Comparison of ENCODE assay signal across 10 mouse cellular contexts in the genomic region with DNA sequence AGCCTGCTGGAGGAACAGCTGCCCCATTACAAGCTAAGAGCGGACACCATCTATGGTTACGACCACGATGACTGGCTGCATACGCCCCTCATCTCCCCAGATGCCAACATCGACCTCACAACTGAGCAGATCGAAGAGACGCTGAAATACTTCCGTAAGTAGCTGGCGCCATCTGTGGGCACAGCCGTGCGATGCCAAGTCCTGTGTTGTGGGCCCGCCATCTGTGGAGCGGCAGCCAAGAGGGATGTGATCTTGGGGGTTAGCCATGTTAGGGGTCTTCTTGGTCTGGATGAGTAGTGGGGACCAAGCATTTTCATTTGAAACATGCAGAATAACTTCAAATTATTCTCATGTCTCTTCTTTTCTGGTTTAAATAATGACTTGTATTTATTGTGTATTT.
DNase-seq lines count a peak whose midpoint lies in the region; ATAC-seq and TF ChIP-seq lines count a peak whose summit lies in the region.
"Had no signal": no experiment of that assay in that cellular context is flagged by ENCODE, and none has a peak within 500 bp of the region (broad histone marks: within the 10 kb centered on the region; RNA-seq: fewer than 3 reads in every experiment).

No protein-coding gene starts in this region.

- no peak overlapping the region for H3K27ac ChIP-seq in hindbrain, postnatal 0 days
- no peak overlapping the region for H3K27ac ChIP-seq in hindbrain, embryonic 14.5 days
- no peak overlapping the region for H3K27ac ChIP-seq in midbrain, postnatal 0 days (ENCODE audit: low read depth, low read length)
- no peak overlapping the region for H3K27ac ChIP-seq in midbrain, embryonic 10.5 days (replicated peaks)
- peak overlapping the region; percentile 8; the same call in 1 of the 2 replicates for H3K27ac ChIP-seq in forebrain, embryonic 16.5 days (ENCODE audit: low read length)
- H3K27ac ChIP-seq: embryonic facial prominence, embryonic 13.5 days had no signal

- no peaks in the 10 kb centered on the region for H3K27me3 ChIP-seq in hindbrain, postnatal 0 days (ENCODE audit: insufficient read depth, low read length)
- H3K27me3 ChIP-seq in hindbrain, embryonic 14.5 days (ENCODE audit: control insufficient read depth, insufficient read depth, low read length): no peaks in the 10 kb centered on the region
- H3K27me3 ChIP-seq in midbrain, postnatal 0 days (ENCODE audit: insufficient read depth, low read length): no peaks in the 10 kb centered on the region
- H3K27me3 ChIP-seq in midbrain, embryonic 10.5 days (ENCODE audit: low read depth, poor library complexity, severe bottlenecking): no peaks in the 10 kb centered on the region
- no peaks in the 10 kb centered on the region for H3K27me3 ChIP-seq in forebrain, embryonic 16.5 days (replicated peaks; ENCODE audit: control insufficient read depth, insufficient read depth, low read length)
- H3K27me3 ChIP-seq: embryonic facial prominence, embryonic 13.5 days had no signal

- peak; percentile 67 for DNase-seq in hindbrain, postnatal 0 days (ENCODE audit: low spot score)
- no peak for DNase-seq in hindbrain, embryonic 14.5 days (ENCODE audit: low spot score)
- peak; percentile 64 for DNase-seq in midbrain, postnatal 0 days (ENCODE audit: low spot score)
- DNase-seq in midbrain, embryonic 10.5 days (ENCODE audit: low spot score): no peak
- peak; percentile 77 for DNase-seq in brain, adult 2 months (ENCODE audit: low read depth, low spot score)
- DNase-seq in spleen, postnatal 36 days (ENCODE audit: low spot score in 2 of 2): no peak
- no peak for DNase-seq in T-cell, adult 2 months (ENCODE audit: low spot score)

- 85% methylated on average over 13 of the region's 13 CpGs for WGBS in hindbrain, postnatal 0 days
- WGBS in hindbrain, embryonic 14.5 days: 93% methylated on average over 13 of the region's 13 CpGs
- 92% methylated on average over 13 of the region's 13 CpGs for WGBS in midbrain, postnatal 0 days
- WGBS in midbrain, embryonic 10.5 days: 93% methylated on average over 13 of the region's 13 CpGs
- 66% methylated on average over 13 of the region's 13 CpGs for WGBS in forebrain, embryonic 16.5 days

- no peak overlapping the region for H3K4me3 ChIP-seq in hindbrain, postnatal 0 days (ENCODE audit: low read length)
- H3K4me3 ChIP-seq in hindbrain, embryonic 14.5 days (replicated peaks; ENCODE audit: low read length): no peak overlapping the region
- no peak overlapping the region for H3K4me3 ChIP-seq in midbrain, postnatal 0 days (ENCODE audit: low read depth, low read length)
- no peak overlapping the region for H3K4me3 ChIP-seq in midbrain, embryonic 10.5 days
- no peak overlapping the region for H3K4me3 ChIP-seq in forebrain, embryonic 16.5 days (replicated peaks; ENCODE audit: low read length)
- H3K4me3 ChIP-seq: embryonic facial prominence, embryonic 13.5 days had no signal

- H3K4me1 ChIP-seq in hindbrain, postnatal 0 days (ENCODE audit: insufficient read depth, low read length): no peaks in the 10 kb centered on the region; the same call in 1 of the 2 replicates
- peaks cover 9% of the 10 kb centered on the region; the same call in 1 of the 2 replicates for H3K4me1 ChIP-seq in hindbrain, embryonic 14.5 days (replicated peaks; ENCODE audit: control insufficient read depth, insufficient read depth, low read length)
- H3K4me1 ChIP-seq in midbrain, postnatal 0 days (ENCODE audit: insufficient read depth, low read length): no peaks in the 10 kb centered on the region
- peaks cover 13% of the 10 kb centered on the region for H3K4me1 ChIP-seq in midbrain, embryonic 10.5 days
- H3K4me1 ChIP-seq in forebrain, embryonic 16.5 days (replicated peaks; ENCODE audit: control insufficient read depth, insufficient read depth, low read length): peaks cover 19% of the 10 kb centered on the region

- ATAC-seq in hindbrain, postnatal 0 days: peak; percentile 30; the same call in 1 of the 2 replicates
- no peak for ATAC-seq in hindbrain, embryonic 14.5 days (ENCODE audit: low FRiP score)
- no peak for ATAC-seq in midbrain, postnatal 0 days (ENCODE audit: low FRiP score)
- no peak; the same call in 1 of the 2 replicates for ATAC-seq in forebrain, embryonic 16.5 days

- H3K9me3 ChIP-seq in hindbrain, postnatal 0 days (ENCODE audit: low read length): no peaks in the 10 kb centered on the region
- H3K9me3 ChIP-seq in hindbrain, embryonic 14.5 days (ENCODE audit: control insufficient read depth, low read length): no peaks in the 10 kb centered on the region
- H3K9me3 ChIP-seq in midbrain, postnatal 0 days (ENCODE audit: low read length): no peaks in the 10 kb centered on the region
- no peaks in the 10 kb centered on the region for H3K9me3 ChIP-seq in midbrain, embryonic 10.5 days (replicated peaks)
- H3K9me3 ChIP-seq in forebrain, embryonic 16.5 days (ENCODE audit: control insufficient read depth, low read length): no peaks in the 10 kb centered on the region
- H3K9me3 ChIP-seq: embryonic facial prominence, embryonic 13.5 days had no signal

- peaks cover 7% of the 10 kb centered on the region; the same call in 1 of the 2 replicates for H3K36me3 ChIP-seq in hindbrain, postnatal 0 days (ENCODE audit: insufficient read depth, low read length)
- peaks cover 7% of the 10 kb centered on the region; the same call in 1 of the 2 replicates for H3K36me3 ChIP-seq in hindbrain, embryonic 14.5 days (replicated peaks; ENCODE audit: control insufficient read depth, insufficient read depth)
- no peaks in the 10 kb centered on the region for H3K36me3 ChIP-seq in midbrain, postnatal 0 days (ENCODE audit: insufficient read depth, low read length)
- peaks cover 57% of the 10 kb centered on the region for H3K36me3 ChIP-seq in midbrain, embryonic 10.5 days
- H3K36me3 ChIP-seq in forebrain, embryonic 16.5 days (ENCODE audit: control insufficient read depth, insufficient read depth): no peaks in the 10 kb centered on the region

- peak; percentile 50 for TF ChIP-seq CTCF in hindbrain, postnatal 0 days (IDR thresholded peaks at IDR 0.05; ENCODE audit: low read depth)
- TF ChIP-seq CTCF in midbrain, postnatal 0 days (IDR thresholded peaks at IDR 0.05): peak; percentile 47

- no peak overlapping the region for H3K4me2 ChIP-seq in hindbrain, postnatal 0 days (ENCODE audit: low read depth, low read length)
- no peak overlapping the region for H3K4me2 ChIP-seq in hindbrain, embryonic 14.5 days (replicated peaks)
- no peak overlapping the region for H3K4me2 ChIP-seq in midbrain, postnatal 0 days (ENCODE audit: low read depth, low read length, poor library complexity, severe bottlenecking)
- no peak overlapping the region for H3K4me2 ChIP-seq in forebrain, embryonic 16.5 days (ENCODE audit: low read length)
- H3K4me2 ChIP-seq: embryonic facial prominence, embryonic 13.5 days; liver, embryonic 11.5 days had no signal

- no peak overlapping the region for H3K9ac ChIP-seq in hindbrain, postnatal 0 days (replicated peaks; ENCODE audit: low read length)
- H3K9ac ChIP-seq in hindbrain, embryonic 14.5 days: no peak overlapping the region
- H3K9ac ChIP-seq in midbrain, postnatal 0 days (replicated peaks; ENCODE audit: low read length, poor library complexity, severe bottlenecking): no peak overlapping the region
- no peak overlapping the region for H3K9ac ChIP-seq in forebrain, embryonic 16.5 days (replicated peaks; ENCODE audit: low read depth, low read length)
- H3K9ac ChIP-seq: embryonic facial prominence, embryonic 13.5 days had no signal

Comparison
In these comparisons a context has a peak if more than half of its experiments do, and no peak if none do; other contexts are left out.
1. DNase-seq: peak in hindbrain, postnatal 0 days (single experiment), midbrain, postnatal 0 days (single experiment) and brain, adult 2 months (single experiment); none in hindbrain, embryonic 14.5 days (single experiment), midbrain, embryonic 10.5 days (single experiment), spleen, postnatal 36 days (0 of 2) and T-cell, adult 2 months (single experiment).